Mouse (Mus musculus): Measurements from ENCODE around the gene Fam69a. TPM values are rescaled to one million over a fixed set of nuclear protein-coding genes. Genes with fewer than 3 reads are reported as not detected.
"Not testable (repeated sequence)": the region's sequence is repeated elsewhere in the genome, so short reads cannot be mapped to it uniquely, and the experiment has no call there.

Fam69a gene
- polyA plus RNA-seq, 1 experiment from 2014 or later, result 43.2 TPM

GRCm38 (mm10) chr5:107972444-107973272, 14.2 kb downstream of the Fam69a start:
- Histone ChIP-seq H3K4me2 (ENCODE audit: low read length) (no peak overlapping the region), H3K36me3 (ENCODE audit: control insufficient read depth, insufficient read depth) (no peaks in the 10 kb centered on the region), H3K4me3 (replicated peaks; ENCODE audit: low read length) (no peak overlapping the region), H3K27me3 (replicated peaks; ENCODE audit: control insufficient read depth, insufficient read depth, low read length) (no peaks in the 10 kb centered on the region), H3K9ac (replicated peaks; ENCODE audit: low read depth, low read length) (no peak overlapping the region), H3K27ac (ENCODE audit: low read length) (no peak overlapping the region), H3K4me1 (replicated peaks; ENCODE audit: control insufficient read depth, insufficient read depth, low read length) (no peaks in the 10 kb centered on the region), H3K9me3 (ENCODE audit: control insufficient read depth, low read length) (no peaks in the 10 kb centered on the region)
- ATAC-seq, result no peak
- 86% methylated on average over 13 of the region's 13 CpGs for WGBS

- H3K36me3 ChIP-seq (ENCODE audit: control insufficient read depth, insufficient read depth), result no peaks in the 10 kb centered on the region
- no peaks in the 10 kb centered on the region for H3K9me3 ChIP-seq (ENCODE audit: control insufficient read depth, low read length)
- no peaks in the 10 kb centered on the region for H3K4me1 ChIP-seq (replicated peaks; ENCODE audit: control insufficient read depth, insufficient read depth, low read length)
- H3K27ac ChIP-seq (ENCODE audit: low read length), result no peak overlapping the region
- ATAC-seq, result no peak
- H3K4me2 ChIP-seq (ENCODE audit: low read length), result no peak overlapping the region
- 91% methylated on average over 4 of the region's 4 CpGs for whole genome bisulfite sequencing
- H3K9ac ChIP-seq (replicated peaks; ENCODE audit: low read depth, low read length), result no peak overlapping the region
- no peaks in the 10 kb centered on the region for H3K27me3 ChIP-seq (replicated peaks; ENCODE audit: control insufficient read depth, insufficient read depth, low read length)
- H3K4me3 ChIP-seq (replicated peaks; ENCODE audit: low read length), result no peak overlapping the region
These were observed 15.8 kb downstream of the Fam69a start for GRCm38 (mm10) chr5:107971069-107971468.

- H3K9me3 ChIP-seq (ENCODE audit: control insufficient read depth, low read length); H3K27me3 ChIP-seq (replicated peaks; ENCODE audit: control insufficient read depth, insufficient read depth, low read length); H3K4me2 ChIP-seq (ENCODE audit: low read length); ATAC-seq; H3K4me1 ChIP-seq (replicated peaks; ENCODE audit: control insufficient read depth, insufficient read depth, low read length); H3K36me3 ChIP-seq (ENCODE audit: control insufficient read depth, insufficient read depth); H3K4me3 ChIP-seq (replicated peaks; ENCODE audit: low read length); H3K9ac ChIP-seq (replicated peaks; ENCODE audit: low read depth, low read length); H3K27ac ChIP-seq (ENCODE audit: low read length): not testable (repeated sequence)
- 88% methylated on average over 1 of the region's 1 CpGs for WGBS
These were observed 17.1 kb downstream of the Fam69a start for GRCm38 (mm10) chr5:107969818-107970217.

- no peak for ATAC-seq
- H3K9ac ChIP-seq (replicated peaks; ENCODE audit: low read depth, low read length), result no peak overlapping the region
- no peaks in the 10 kb centered on the region for H3K9me3 ChIP-seq (ENCODE audit: control insufficient read depth, low read length)
- H3K27ac ChIP-seq (ENCODE audit: low read length), result no peak overlapping the region
- WGBS, result 94% methylated on average over 3 of the region's 3 CpGs
- H3K36me3 ChIP-seq (ENCODE audit: control insufficient read depth, insufficient read depth), result no peaks in the 10 kb centered on the region
- H3K4me3 ChIP-seq (replicated peaks; ENCODE audit: low read length), result no peak overlapping the region
- H3K27me3 ChIP-seq (replicated peaks; ENCODE audit: control insufficient read depth, insufficient read depth, low read length), result no peaks in the 10 kb centered on the region
- H3K4me1 ChIP-seq (replicated peaks; ENCODE audit: control insufficient read depth, insufficient read depth, low read length), result 0 out of 2 replicates have a peak, but pooled peaks cover 2% of the 10 kb centered on the region
- H3K4me2 ChIP-seq (ENCODE audit: low read length), result no peak overlapping the region
These were observed 18.8 kb downstream of the Fam69a start for GRCm38 (mm10) chr5:107968079-107968478.

- Histone ChIP-seq H3K27me3 (replicated peaks; ENCODE audit: control insufficient read depth, insufficient read depth, low read length) (no peaks in the 10 kb centered on the region), H3K4me2 (ENCODE audit: low read length) (no peak overlapping the region), H3K36me3 (ENCODE audit: control insufficient read depth, insufficient read depth) (no peaks in the 10 kb centered on the region), H3K27ac (ENCODE audit: low read length) (no peak overlapping the region), H3K4me3 (replicated peaks; ENCODE audit: low read length) (no peak overlapping the region), H3K9me3 (ENCODE audit: control insufficient read depth, low read length) (no peaks in the 10 kb centered on the region), H3K9ac (replicated peaks; ENCODE audit: low read depth, low read length) (no peak overlapping the region), H3K4me1 (replicated peaks; ENCODE audit: control insufficient read depth, insufficient read depth, low read length) (peaks cover 4% of the 10 kb centered on the region)
- 82% methylated on average over 4 of the region's 4 CpGs for WGBS
- no peak for ATAC-seq
These were observed 19.9 kb downstream of the Fam69a start for GRCm38 (mm10) chr5:107966841-107967457.

GRCm38 (mm10) chr5:107966156-107966555, 20.7 kb downstream of the Fam69a start:
- H3K4me3 ChIP-seq (replicated peaks; ENCODE audit: low read length), result no peak overlapping the region
- ATAC-seq, result no peak
- no peak overlapping the region for H3K27ac ChIP-seq (ENCODE audit: low read length)
- no peaks in the 10 kb centered on the region for H3K9me3 ChIP-seq (ENCODE audit: control insufficient read depth, low read length)
- no peaks in the 10 kb centered on the region for H3K27me3 ChIP-seq (replicated peaks; ENCODE audit: control insufficient read depth, insufficient read depth, low read length)
- H3K4me2 ChIP-seq (ENCODE audit: low read length), result no peak overlapping the region
- no peak overlapping the region for H3K9ac ChIP-seq (replicated peaks; ENCODE audit: low read depth, low read length)
- peaks cover 12% of the 10 kb centered on the region for H3K4me1 ChIP-seq (replicated peaks; ENCODE audit: control insufficient read depth, insufficient read depth, low read length)
- no peaks in the 10 kb centered on the region for H3K36me3 ChIP-seq (ENCODE audit: control insufficient read depth, insufficient read depth)
- 74% methylated on average over 3 of the region's 3 CpGs for WGBS

GRCm38 (mm10) chr5:107965355-107965991, 21.4 kb downstream of the Fam69a start:
- 75% methylated on average over 9 of the region's 9 CpGs for WGBS
- H3K4me3 ChIP-seq (replicated peaks; ENCODE audit: low read length), result no peak overlapping the region
- no peak overlapping the region for H3K9ac ChIP-seq (replicated peaks; ENCODE audit: low read depth, low read length)
- H3K36me3 ChIP-seq (ENCODE audit: control insufficient read depth, insufficient read depth), result no peaks in the 10 kb centered on the region
- ATAC-seq, result no peak
- H3K4me1 ChIP-seq (replicated peaks; ENCODE audit: control insufficient read depth, insufficient read depth, low read length), result peaks cover 16% of the 10 kb centered on the region
- H3K27ac ChIP-seq (ENCODE audit: low read length), result no peak overlapping the region
- no peaks in the 10 kb centered on the region for H3K27me3 ChIP-seq (replicated peaks; ENCODE audit: control insufficient read depth, insufficient read depth, low read length)
- H3K4me2 ChIP-seq (ENCODE audit: low read length), result no peak overlapping the region
- H3K9me3 ChIP-seq (ENCODE audit: control insufficient read depth, low read length), result no peaks in the 10 kb centered on the region

- Histone ChIP-seq H3K9me3 (ENCODE audit: control insufficient read depth, low read length) (no peaks in the 10 kb centered on the region), H3K4me2 (ENCODE audit: low read length) (no peak overlapping the region), H3K27me3 (replicated peaks; ENCODE audit: control insufficient read depth, insufficient read depth, low read length) (no peaks in the 10 kb centered on the region), H3K9ac (replicated peaks; ENCODE audit: low read depth, low read length) (no peak overlapping the region), H3K4me3 (replicated peaks; ENCODE audit: low read length) (no peak overlapping the region), H3K27ac (ENCODE audit: low read length) (peak overlapping the region; percentile 33; the same call in 1 of the 2 replicates), H3K36me3 (ENCODE audit: control insufficient read depth, insufficient read depth) (no peaks in the 10 kb centered on the region), H3K4me1 (replicated peaks; ENCODE audit: control insufficient read depth, insufficient read depth, low read length) (peaks cover 16% of the 10 kb centered on the region)
- 0 out of 2 replicates have a peak, but pooled peaks have one; percentile 58 for ATAC-seq
- WGBS, result 70% methylated on average over 2 of the region's 2 CpGs
These were observed 22.7 kb downstream of the Fam69a start for GRCm38 (mm10) chr5:107964031-107964758.
